Mouse (Mus musculus) embryonic facial prominence, embryonic 13.5 days (tissue): ENCODE results near the gene Itgad. TPM values are rescaled to one million over a fixed set of nuclear protein-coding genes. Genes with fewer than 3 reads are reported as not detected.

Experiments used
- ATAC-seq: fragments of 200-750 bp; cut with Nextera tagmentation; 2 replicates; pipeline ENCODE4 v1.8.0; 2017; ENCODE audit warnings: low read depth; ENCODE audit not compliant: insufficient number of reproducible peaks, insufficient read depth, low FRiP score, low TSS enrichment
- H3K27ac ChIP-seq: fragments of 300-500 bp; sonication (generic); 2 replicates; pipeline ENCODE4 v1.5.1; 2015; ENCODE audit warnings: moderate library complexity, mild to moderate bottlenecking, inconsistent platforms
- H3K27me3 ChIP-seq: fragments of 300-500 bp; sonication (generic); 2 replicates; pipeline ENCODE4 v1.6.1; 2015; ENCODE audit warnings: mild to moderate bottlenecking, inconsistent platforms
- H3K36me3 ChIP-seq: fragments of 300-500 bp; sonication (generic); 2 replicates; pipeline ENCODE4 v1.6.1; 2015; ENCODE audit warnings: mild to moderate bottlenecking, inconsistent platforms
- H3K4me1 ChIP-seq: fragments of 300-500 bp; sonication (generic); 2 replicates; pipeline ENCODE4 v1.6.1; 2015; ENCODE audit warnings: inconsistent platforms
- H3K4me2 ChIP-seq: fragments of 300-500 bp; sonication (generic); 2 replicates; pipeline ENCODE4 v1.6.1; 2015; ENCODE audit warnings: moderate library complexity, mild to moderate bottlenecking, inconsistent platforms
- H3K4me3 ChIP-seq: fragments of 300-500 bp; sonication (generic); 2 replicates; pipeline ENCODE4 v1.5.1; 2015; ENCODE audit warnings: mild to moderate bottlenecking, inconsistent platforms
- H3K9ac ChIP-seq: fragments of 300-500 bp; sonication (generic); 2 replicates; pipeline ENCODE4 v1.6.1; 2015; ENCODE audit warnings: mild to moderate bottlenecking, inconsistent platforms
- H3K9me3 ChIP-seq: fragments of 300-500 bp; sonication (generic); 2 replicates; pipeline ENCODE4 v1.6.1; 2016; ENCODE audit warnings: inconsistent platforms
- WGBS: fragments of 180-500 bp; shearing (Covaris S2); methylation state at CpG from one replicate; pipeline ENCODE4 v1.1.7; 2015; ENCODE audit warnings: mixed read lengths; 5-methylcytosine and 5-hydroxymethylcytosine counted together
- polyA plus RNA-seq: library from polyadenylated mRNA; unstranded; fragments of >200 nt; fragmentation: Nextera tagmentation; extraction: Ambion mirVana; gene quantifications from 2 replicates; pipeline ENCODE4 v1.2.1, GENCODE M21; 2015

Gene Itgad
- polyA plus RNA-seq: not detected in 2 replicates

- no peak within 1 kb of the TSS for H3K4me3 ChIP-seq
- no peaks in the 10 kb centered on the region for H3K27me3 ChIP-seq
- no peaks in the 10 kb centered on the region for H3K4me1 ChIP-seq
- no peak within 1 kb of the TSS for H3K9ac ChIP-seq
- WGBS: 91% methylated on average over 21 of the region's 21 CpGs
- no peaks in the 10 kb centered on the region for H3K36me3 ChIP-seq
- no peaks in the 10 kb centered on the region for H3K9me3 ChIP-seq
- no peak within 1 kb of the TSS for H3K27ac ChIP-seq
- H3K4me2 ChIP-seq: no peak within 1 kb of the TSS
- no peak for ATAC-seq
Measured at GRCm38 (mm10) chr7:128154076-128154475, at the start of gene Itgad. TSS of gene Itgad (plus strand) at chr7:128154376.

GRCm38 (mm10) chr7:128105246-128105645 is 48.9 kb upstream of the Itgad start:
- Histone ChIP-seq H3K4me1 (no peaks in the 10 kb centered on the region), H3K36me3 (no peaks in the 10 kb centered on the region), H3K4me3 (no peak overlapping the region), H3K4me2 (no peak overlapping the region), H3K9me3 (no peaks in the 10 kb centered on the region), H3K27ac (no peak overlapping the region), H3K27me3 (no peaks in the 10 kb centered on the region), H3K9ac (no peak overlapping the region)
- 35% methylated on average over 4 of the region's 4 CpGs for WGBS
- ATAC-seq: no peak

GRCm38 (mm10) chr7:128107462-128107861 is 46.7 kb upstream of the Itgad start:
- no peak overlapping the region for H3K27ac ChIP-seq
- WGBS: 88% methylated on average over 7 of the region's 7 CpGs
- no peak overlapping the region for H3K4me2 ChIP-seq
- H3K4me1 ChIP-seq: no peaks in the 10 kb centered on the region
- H3K9me3 ChIP-seq: no peaks in the 10 kb centered on the region
- ATAC-seq: no peak
- no peaks in the 10 kb centered on the region; the same call in 1 of the 2 replicates for H3K27me3 ChIP-seq
- no peak overlapping the region for H3K4me3 ChIP-seq
- no peaks in the 10 kb centered on the region for H3K36me3 ChIP-seq
- H3K9ac ChIP-seq: no peak overlapping the region

- H3K4me2 ChIP-seq: no peak overlapping the region
- H3K27me3 ChIP-seq: no peaks in the 10 kb centered on the region; the same call in 1 of the 2 replicates
- H3K9ac ChIP-seq: no peak overlapping the region
- no peaks in the 10 kb centered on the region for H3K9me3 ChIP-seq
- no peaks in the 10 kb centered on the region for H3K36me3 ChIP-seq
- no peak overlapping the region for H3K4me3 ChIP-seq
- H3K4me1 ChIP-seq: no peaks in the 10 kb centered on the region
- no peak for ATAC-seq
- 67% methylated on average over 2 of the region's 2 CpGs for WGBS
- no peak overlapping the region for H3K27ac ChIP-seq
Measured at GRCm38 (mm10) chr7:128110314-128110713, 43.9 kb upstream of the Itgad start.

- H3K4me3 ChIP-seq: no peak overlapping the region
- H3K27ac ChIP-seq: no peak overlapping the region
- H3K4me1 ChIP-seq: no peaks in the 10 kb centered on the region
- no peak for ATAC-seq
- WGBS: 86% methylated on average over 11 of the region's 11 CpGs
- H3K27me3 ChIP-seq: no peaks in the 10 kb centered on the region; the same call in none of the 2 replicates
- no peaks in the 10 kb centered on the region for H3K36me3 ChIP-seq
- H3K9ac ChIP-seq: no peak overlapping the region
- no peaks in the 10 kb centered on the region for H3K9me3 ChIP-seq
- H3K4me2 ChIP-seq: no peak overlapping the region
Measured at GRCm38 (mm10) chr7:128112131-128112530, 42.0 kb upstream of the Itgad start.

GRCm38 (mm10) chr7:128114371-128115105 is 39.6 kb upstream of the Itgad start:
- Histone ChIP-seq H3K4me1 (no peaks in the 10 kb centered on the region), H3K36me3 (no peaks in the 10 kb centered on the region), H3K9me3 (no peaks in the 10 kb centered on the region), H3K4me3 (no peak overlapping the region), H3K9ac (no peak overlapping the region), H3K27ac (no peak overlapping the region), H3K4me2 (no peak overlapping the region), H3K27me3 (no peaks in the 10 kb centered on the region; the same call in none of the 2 replicates)
- 93% methylated on average over 11 of the region's 11 CpGs for WGBS
- no peak for ATAC-seq

GRCm38 (mm10) chr7:128115211-128115958 is 38.8 kb upstream of the Itgad start:
- H3K27ac ChIP-seq: no peak overlapping the region
- WGBS: 70% methylated on average over 5 of the region's 5 CpGs
- H3K9me3 ChIP-seq: no peaks in the 10 kb centered on the region
- H3K27me3 ChIP-seq: no peaks in the 10 kb centered on the region; the same call in none of the 2 replicates
- no peaks in the 10 kb centered on the region for H3K36me3 ChIP-seq
- no peak overlapping the region for H3K4me2 ChIP-seq
- ATAC-seq: no peak
- no peak overlapping the region for H3K4me3 ChIP-seq
- H3K9ac ChIP-seq: no peak overlapping the region
- no peaks in the 10 kb centered on the region for H3K4me1 ChIP-seq

GRCm38 (mm10) chr7:128116396-128116795 is 37.8 kb upstream of the Itgad start:
- no peaks in the 10 kb centered on the region for H3K36me3 ChIP-seq
- H3K4me1 ChIP-seq: no peaks in the 10 kb centered on the region
- 91% methylated on average over 5 of the region's 5 CpGs for WGBS
- no peaks in the 10 kb centered on the region for H3K9me3 ChIP-seq
- no peak for ATAC-seq
- no peak overlapping the region for H3K4me3 ChIP-seq
- no peak overlapping the region for H3K4me2 ChIP-seq
- H3K9ac ChIP-seq: no peak overlapping the region
- H3K27me3 ChIP-seq: no peaks in the 10 kb centered on the region; the same call in none of the 2 replicates
- no peak overlapping the region for H3K27ac ChIP-seq

GRCm38 (mm10) chr7:128119726-128120490 is 34.3 kb upstream of the Itgad start:
- WGBS: 82% methylated on average over 6 of the region's 6 CpGs
- H3K27me3 ChIP-seq: no peaks in the 10 kb centered on the region; the same call in 1 of the 2 replicates
- no peaks in the 10 kb centered on the region for H3K4me1 ChIP-seq
- H3K27ac ChIP-seq: no peak overlapping the region
- H3K9ac ChIP-seq: no peak overlapping the region
- H3K9me3 ChIP-seq: no peaks in the 10 kb centered on the region
- no peak overlapping the region for H3K4me2 ChIP-seq
- no peak overlapping the region for H3K4me3 ChIP-seq
- no peaks in the 10 kb centered on the region for H3K36me3 ChIP-seq
- no peak for ATAC-seq

- Histone ChIP-seq H3K4me2 (no peak within 1 kb of the TSS), H3K9me3 (no peaks in the 10 kb centered on the region), H3K36me3 (no peaks in the 10 kb centered on the region), H3K4me3 (no peak within 1 kb of the TSS), H3K4me1 (no peaks in the 10 kb centered on the region), H3K9ac (no peak within 1 kb of the TSS), H3K27me3 (no peaks in the 10 kb centered on the region), H3K27ac (no peak within 1 kb of the TSS)
- WGBS: 77% methylated on average over 8 of the region's 8 CpGs
- ATAC-seq: no peak
Measured at GRCm38 (mm10) chr7:128128741-128129720, 25.1 kb upstream of the Itgad start, which contains the start of gene Itgax. TSS of gene Itgax (plus strand) at chr7:128129547.
